Comparison of ENCODE assay signal across 9 mouse cellular contexts in the genomic region with DNA sequence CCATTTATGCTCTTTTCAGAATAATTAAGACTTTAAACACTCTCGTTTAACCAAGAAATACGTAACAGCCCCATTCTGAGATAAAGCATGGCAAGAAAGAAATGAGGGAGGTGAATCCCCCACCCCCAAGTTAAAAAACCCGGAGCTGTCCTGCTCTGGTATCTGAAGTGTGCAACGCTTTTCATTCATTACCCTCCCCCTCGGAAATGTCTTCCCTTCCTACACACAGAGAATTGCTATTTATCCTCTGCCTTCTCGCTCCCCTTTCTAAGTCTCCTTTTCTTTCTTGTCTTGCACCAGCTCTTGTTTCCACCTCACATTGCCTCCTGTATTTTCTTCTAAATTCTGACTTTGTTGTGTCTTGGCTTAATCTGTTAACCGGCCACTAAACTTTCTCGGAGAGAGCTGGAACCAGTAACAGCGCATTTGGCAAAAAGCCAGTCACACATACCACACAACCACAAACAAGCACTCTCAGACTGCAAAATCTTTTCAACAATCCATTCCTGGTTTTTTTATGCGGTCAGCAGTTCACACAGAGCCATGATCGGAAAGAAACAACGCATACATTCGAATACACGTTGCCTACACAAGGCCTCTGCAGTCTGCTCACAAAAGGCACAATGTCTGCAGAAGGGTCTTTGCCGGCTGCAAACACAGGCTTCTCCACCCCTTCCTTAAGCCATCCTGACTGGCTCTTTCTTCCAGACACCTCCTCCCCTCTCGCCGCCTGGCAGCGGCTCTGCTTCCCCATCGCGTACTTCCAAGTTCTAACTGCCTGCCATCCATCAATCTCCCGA. TPM values are rescaled to one million over a fixed set of nuclear protein-coding genes. Genes with fewer than 3 reads are reported as not detected.
A peak's percentile ranks its signal among the peaks of the same experiment; 100 is the strongest.
DNase-seq lines count a peak whose midpoint lies in the region; ATAC-seq lines count a peak whose summit lies in the region.
"Had no signal": no experiment of that assay in that cellular context is flagged by ENCODE, and none has a peak within 500 bp of the region (broad histone marks: within the 10 kb centered on the region; RNA-seq: fewer than 3 reads in every experiment).

No protein-coding gene starts in this region.

- no peaks in the 10 kb centered on the region for H3K9me3 ChIP-seq in forebrain, embryonic 15.5 days
- H3K9me3 ChIP-seq in intestine, embryonic 16.5 days (ENCODE audit: control insufficient read depth, low read length) = no peaks in the 10 kb centered on the region
- H3K9me3 ChIP-seq in stomach, embryonic 16.5 days (replicated peaks; ENCODE audit: control insufficient read depth, low read length) = no peaks in the 10 kb centered on the region

- peak; percentile 12 for DNase-seq in adrenal gland, postnatal 25 days
- DNase-seq in adrenal gland, postnatal 4 days (ENCODE audit: low spot score in 2 of 2) = no peak
- DNase-seq in Muller cell, postnatal 12 days (ENCODE audit: inconsistent ontology term) = peak; percentile 86
- DNase-seq in lung, postnatal 10 days = peak; percentile 72

- WGBS in forebrain, embryonic 15.5 days = 4% methylated on average over 21 of the region's 21 CpGs
- 15% methylated on average over 21 of the region's 21 CpGs for WGBS in intestine, embryonic 16.5 days
- 9% methylated on average over 21 of the region's 21 CpGs for WGBS in stomach, embryonic 16.5 days

- H3K4me2 ChIP-seq in forebrain, embryonic 15.5 days (replicated peaks) = peak overlapping the region; percentile 39
- H3K4me2 ChIP-seq in intestine, embryonic 16.5 days (ENCODE audit: low read depth, low read length) = peak overlapping the region; percentile 32
- H3K4me2 ChIP-seq in stomach, embryonic 16.5 days (ENCODE audit: low read depth, low read length) = peak overlapping the region; percentile 50

- no peaks in the 10 kb centered on the region for H3K27me3 ChIP-seq in forebrain, embryonic 15.5 days
- H3K27me3 ChIP-seq in intestine, embryonic 16.5 days (replicated peaks; ENCODE audit: control insufficient read depth, insufficient read depth, low read length) = peaks cover 2% of the 10 kb centered on the region; the same call in 1 of the 2 replicates
- no peaks in the 10 kb centered on the region for H3K27me3 ChIP-seq in stomach, embryonic 16.5 days (ENCODE audit: control insufficient read depth, insufficient read depth, low read length)

- no peaks in the 10 kb centered on the region for H3K36me3 ChIP-seq in forebrain, embryonic 15.5 days
- H3K36me3 ChIP-seq in intestine, embryonic 16.5 days (ENCODE audit: control insufficient read depth, insufficient read depth, low read length) = no peaks in the 10 kb centered on the region
- H3K36me3 ChIP-seq in stomach, embryonic 16.5 days (ENCODE audit: control insufficient read depth, insufficient read depth, low read length) = no peaks in the 10 kb centered on the region

- H3K27ac ChIP-seq in forebrain, embryonic 15.5 days (replicated peaks) = peak overlapping the region; percentile 84
- H3K27ac ChIP-seq in intestine, embryonic 16.5 days (ENCODE audit: low read length) = peak overlapping the region; percentile 20
- peak overlapping the region; percentile 57 for H3K27ac ChIP-seq in stomach, embryonic 16.5 days (ENCODE audit: low read length)

- peak; percentile 78 for ATAC-seq in forebrain, embryonic 15.5 days (replicated peaks)
- ATAC-seq in intestine, embryonic 16.5 days = peak; percentile 53
- ATAC-seq in stomach, embryonic 16.5 days (ENCODE audit: insufficient read depth, low FRiP score) = peak; percentile 68; the same call in 1 of the 2 replicates
- ATAC-seq in monocyte, adult 5-6 weeks (replicated peaks; ENCODE audit: insufficient number of reproducible peaks, low FRiP score, low TSS enrichment, poor library complexity, severe bottlenecking) = no peak

- peak overlapping the region; percentile 17 for H3K4me3 ChIP-seq in forebrain, embryonic 15.5 days
- peak overlapping the region; percentile 23; the same call in 1 of the 2 replicates for H3K4me3 ChIP-seq in intestine, embryonic 16.5 days (ENCODE audit: low read length)
- peak overlapping the region; percentile 25 for H3K4me3 ChIP-seq in stomach, embryonic 16.5 days (replicated peaks; ENCODE audit: low read length)

- peaks cover 44% of the 10 kb centered on the region for H3K4me1 ChIP-seq in forebrain, embryonic 15.5 days
- peaks cover 13% of the 10 kb centered on the region for H3K4me1 ChIP-seq in intestine, embryonic 16.5 days (ENCODE audit: control insufficient read depth, insufficient read depth, low read length)
- H3K4me1 ChIP-seq in stomach, embryonic 16.5 days (ENCODE audit: control insufficient read depth, insufficient read depth, low read length) = peaks cover 23% of the 10 kb centered on the region

- H3K9ac ChIP-seq in forebrain, embryonic 15.5 days (replicated peaks) = peak overlapping the region; percentile 45
- peak overlapping the region; percentile 26 for H3K9ac ChIP-seq in intestine, embryonic 16.5 days (ENCODE audit: low read depth, low read length)
- peak overlapping the region; percentile 55 for H3K9ac ChIP-seq in stomach, embryonic 16.5 days (ENCODE audit: low read length)

RNA-seq across cellular contexts. Expression of gene Rimklb, which starts 3.3 kb away (rescaled TPM):
- 0.52 TPM in 1 of 2 replicates, not detected in the other for total RNA-seq in adrenal gland, postnatal 25 days (2021)
- 10 to 100 TPM in 1 of 2 experiments, 1 to 10 TPM in 1; 6.8 to 11.4 TPM for total RNA-seq in adrenal gland, postnatal 4 days (2021)
- 98.3 and 106 TPM in 2 replicates for polyA plus RNA-seq in forebrain, embryonic 15.5 days (2015; fragmentation: Nextera tagmentation; extraction: Ambion mirVana)
- polyA plus RNA-seq in intestine, embryonic 16.5 days (2015; fragmentation: Nextera tagmentation; extraction: Ambion mirVana) = 3.5 and 3.7 TPM in 2 replicates
- polyA plus RNA-seq in stomach, embryonic 16.5 days (2015; fragmentation: Nextera tagmentation; extraction: Ambion mirVana) = 6.6 and 7.3 TPM in 2 replicates
- total RNA-seq in monocyte, adult 5-6 weeks (2017) = not detected in 3 replicates
- polyA plus RNA-seq: C2C12 had no signal

RNA-seq across cellular contexts. Expression of gene Mfap5, which starts 10.4 kb away (rescaled TPM):
- total RNA-seq in adrenal gland, postnatal 25 days (2021) = 7.5 and 8.6 TPM in 2 replicates
- total RNA-seq in adrenal gland, postnatal 4 days (2021) = 10 to 100 TPM; 42.8 to 44.2 TPM
- polyA plus RNA-seq in forebrain, embryonic 15.5 days (2015; fragmentation: Nextera tagmentation; extraction: Ambion mirVana) = 0.72 and 1.8 TPM in 2 replicates
- polyA plus RNA-seq in intestine, embryonic 16.5 days (2015; fragmentation: Nextera tagmentation; extraction: Ambion mirVana) = 8.8 and 9.2 TPM in 2 replicates
- 86.4 and 115 TPM in 2 replicates for polyA plus RNA-seq in stomach, embryonic 16.5 days (2015; fragmentation: Nextera tagmentation; extraction: Ambion mirVana)
- total RNA-seq in monocyte, adult 5-6 weeks (2017) = not detected in 3 replicates

RNA-seq across cellular contexts. Expression of gene Aicda, which starts 58.3 kb away (rescaled TPM):
- not detected in 2 replicates for total RNA-seq in adrenal gland, postnatal 25 days (2021)
- not detected for total RNA-seq in adrenal gland, postnatal 4 days (2021)
- polyA plus RNA-seq in forebrain, embryonic 15.5 days (2015; fragmentation: Nextera tagmentation; extraction: Ambion mirVana) = 0.37 and 0.45 TPM in 2 replicates
- polyA plus RNA-seq in intestine, embryonic 16.5 days (2015; fragmentation: Nextera tagmentation; extraction: Ambion mirVana) = not detected in 2 replicates
- 0.14 TPM in 1 of 2 replicates, not detected in the other for polyA plus RNA-seq in stomach, embryonic 16.5 days (2015; fragmentation: Nextera tagmentation; extraction: Ambion mirVana)
- total RNA-seq in monocyte, adult 5-6 weeks (2017) = 1.6 TPM in 1 of 3 replicates, not detected in the others
- polyA plus RNA-seq: C2C12 had no signal

Comparison
In these comparisons a context has a peak if more than half of its experiments do, and no peak if none do; other contexts are left out.
1. DNase-seq: peak in adrenal gland, postnatal 25 days (single experiment), Muller cell, postnatal 12 days (single experiment) and lung, postnatal 10 days (single experiment); none in adrenal gland, postnatal 4 days (0 of 2).
2. H3K27ac ChIP-seq: peak in every context shown above with its lines; median percentile 84 in forebrain, embryonic 15.5 days; 57 in stomach, embryonic 16.5 days; 20 in intestine, embryonic 16.5 days.
3. Peak in every context shown above with its lines, with median percentiles within 50 percentile points of each other: H3K4me2 ChIP-seq, H3K4me3 ChIP-seq and H3K9ac ChIP-seq.